Mouse (Mus musculus) midbrain, embryonic 12.5 days (tissue): ENCODE data around the gene Galnt7. TPM values are rescaled to one million over a fixed set of nuclear protein-coding genes. Genes with fewer than 3 reads are reported as not detected.

Source experiments
- ATAC-seq: fragments of 200-750 bp; cut with Nextera tagmentation; 2 replicates; pipeline ENCODE4 v1.8.0; 2017; ENCODE audit warnings: low read depth, moderate TSS enrichment, moderate library complexity; ENCODE audit not compliant: low FRiP score
- H3K27ac ChIP-seq: fragments of 300-500 bp; sonication (generic); replicated peaks from 2 replicates; pipeline ENCODE4 v1.5.1; 2016; ENCODE audit warnings: mild to moderate bottlenecking
- H3K27me3 ChIP-seq: fragments of 300-500 bp; sonication (generic); 2 replicates; pipeline ENCODE4 v1.6.1; 2016; ENCODE audit warnings: mild to moderate bottlenecking
- H3K36me3 ChIP-seq: fragments of 300-500 bp; sonication (generic); 2 replicates; pipeline ENCODE4 v1.6.1; 2016
- H3K4me1 ChIP-seq: fragments of 300-500 bp; sonication (generic); 2 replicates; pipeline ENCODE4 v1.6.1; 2016
- H3K4me2 ChIP-seq: fragments of 300-500 bp; sonication (generic); replicated peaks from 2 replicates; pipeline ENCODE4 v1.6.1; 2016; ENCODE audit warnings: mild to moderate bottlenecking, moderate library complexity
- H3K4me3 ChIP-seq: fragments of 300-500 bp; sonication (generic); 2 replicates; pipeline ENCODE4 v1.5.1; 2016; ENCODE audit warnings: mild to moderate bottlenecking
- H3K9ac ChIP-seq: fragments of 300-500 bp; sonication (generic); replicated peaks from 2 replicates; pipeline ENCODE4 v1.6.1; 2016; ENCODE audit warnings: mild to moderate bottlenecking, moderate library complexity
- H3K9me3 ChIP-seq: fragments of 300-500 bp; sonication (generic); 2 replicates; pipeline ENCODE4 v1.6.1; 2016; ENCODE audit warnings: mild to moderate bottlenecking
- WGBS: fragments of 180-500 bp; shearing (Covaris S2); methylation state at CpG from one replicate; pipeline ENCODE4 v1.1.7; 2016; 5-methylcytosine and 5-hydroxymethylcytosine counted together
- polyA plus RNA-seq: library from polyadenylated mRNA; unstranded; fragments of >200 nt; fragmentation: Nextera tagmentation; extraction: Ambion mirVana; gene quantifications from 2 replicates; pipeline ENCODE4 v1.2.1, GENCODE M21; 2016

The Galnt7 gene
- polyA plus RNA-seq, 1 experiment from 2014 or later = 14.5 TPM

DNA sequence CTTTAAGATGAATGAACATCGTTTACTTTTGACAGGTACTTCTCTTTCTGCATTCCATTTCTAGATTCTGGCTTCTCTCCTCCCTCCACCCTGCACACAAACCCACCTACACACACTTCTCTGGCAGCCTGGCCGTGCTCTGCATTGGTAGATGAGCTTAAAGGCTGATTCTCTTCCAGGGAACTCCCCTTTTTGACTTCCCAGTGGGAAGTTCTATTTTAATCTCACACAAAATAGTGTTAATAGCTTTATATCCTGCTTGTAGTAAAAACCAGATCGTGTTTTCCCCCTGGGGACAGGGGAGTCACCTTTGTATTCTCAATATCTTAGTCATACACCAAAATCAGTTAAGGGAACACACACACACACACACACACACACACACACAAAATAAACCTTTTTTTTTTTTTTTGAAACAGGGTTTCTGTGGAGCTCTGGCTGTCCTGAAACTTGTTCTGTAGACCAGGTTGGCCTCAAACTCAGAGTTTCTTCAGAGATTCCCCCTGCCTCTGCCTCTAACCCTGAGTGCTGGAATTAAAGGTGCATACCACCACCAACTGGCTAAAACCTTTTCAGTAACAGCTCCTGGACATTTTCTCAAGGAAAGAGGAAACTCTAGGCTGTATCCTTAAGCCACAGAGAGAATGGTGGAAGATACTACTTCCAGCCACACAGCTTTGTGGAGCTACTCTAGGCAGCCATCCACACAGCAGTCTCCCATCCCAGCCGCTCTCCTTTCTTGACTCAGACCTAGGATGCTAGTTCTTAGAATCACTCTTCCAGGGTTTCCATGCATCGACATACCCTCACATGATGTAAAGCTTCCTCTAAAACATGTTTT lies 24.7 kb downstream of the Galnt7 start:
- 89% methylated on average over 5 of the region's 5 CpGs for WGBS
- no peak overlapping the region for H3K27ac ChIP-seq
- H3K4me3 ChIP-seq = no peak overlapping the region
- no peaks in the 10 kb centered on the region for H3K36me3 ChIP-seq
- H3K9me3 ChIP-seq = no peaks in the 10 kb centered on the region
- no peaks in the 10 kb centered on the region for H3K27me3 ChIP-seq
- no peaks in the 10 kb centered on the region for H3K4me1 ChIP-seq
- no peak for ATAC-seq
- H3K9ac ChIP-seq = no peak overlapping the region
- H3K4me2 ChIP-seq = no peak overlapping the region

DNA sequence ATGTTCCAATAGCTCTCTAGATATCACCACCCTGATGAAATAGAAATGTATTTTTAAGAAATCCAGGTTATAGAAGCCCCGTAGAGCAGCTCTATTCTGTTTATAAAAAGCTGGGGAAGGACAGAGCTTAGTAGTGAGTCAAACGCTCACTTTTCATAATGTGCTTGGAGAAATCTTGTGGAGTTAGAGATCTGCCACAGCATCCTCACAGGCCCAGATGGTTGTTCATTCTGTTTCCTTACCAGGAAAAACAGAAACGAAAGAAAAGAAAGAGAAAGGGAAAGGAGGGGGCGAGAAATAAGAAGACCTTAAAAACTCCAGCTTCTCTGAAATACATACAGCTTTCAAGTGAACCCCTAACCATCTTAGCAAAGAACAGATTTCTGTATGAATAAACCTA lies 28.9 kb downstream of the Galnt7 start:
- no peaks in the 10 kb centered on the region for H3K36me3 ChIP-seq
- 93% methylated on average over 4 of the region's 4 CpGs for WGBS
- H3K27ac ChIP-seq = no peak overlapping the region
- no peaks in the 10 kb centered on the region for H3K27me3 ChIP-seq
- no peaks in the 10 kb centered on the region for H3K4me1 ChIP-seq
- no peak overlapping the region for H3K4me2 ChIP-seq
- no peak overlapping the region for H3K9ac ChIP-seq
- no peaks in the 10 kb centered on the region for H3K9me3 ChIP-seq
- H3K4me3 ChIP-seq = no peak overlapping the region
- no peak for ATAC-seq

DNA sequence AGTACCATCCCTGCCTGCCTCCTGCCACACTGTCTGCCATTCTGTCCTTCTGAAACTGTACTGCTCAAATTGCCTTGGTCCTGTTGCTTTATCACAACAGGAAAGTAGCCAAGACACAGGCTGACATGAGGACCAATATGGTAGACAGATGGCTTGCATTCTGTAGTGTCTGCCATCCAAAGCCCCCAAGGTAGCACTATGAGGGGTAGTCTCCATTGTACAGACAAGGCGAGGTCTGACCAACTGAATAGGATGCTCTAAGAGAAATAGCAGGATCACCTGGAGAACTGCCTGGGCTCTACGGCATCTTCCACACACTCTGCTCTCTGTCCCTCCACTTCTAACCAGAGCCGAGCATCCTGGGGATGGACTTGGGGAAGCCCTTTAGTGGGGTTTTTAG lies 29.8 kb downstream of the Galnt7 start:
- no peak for ATAC-seq
- no peaks in the 10 kb centered on the region for H3K36me3 ChIP-seq
- H3K9me3 ChIP-seq = no peaks in the 10 kb centered on the region
- no peaks in the 10 kb centered on the region for H3K4me1 ChIP-seq
- H3K4me2 ChIP-seq = no peak overlapping the region
- H3K27ac ChIP-seq = no peak overlapping the region
- no peaks in the 10 kb centered on the region for H3K27me3 ChIP-seq
- no peak overlapping the region for H3K9ac ChIP-seq
- 93% methylated on average over 3 of the region's 3 CpGs for WGBS
- no peak overlapping the region for H3K4me3 ChIP-seq

GRCm38 (mm10) chr8:57616965-57617364 lies 35.9 kb downstream of the Galnt7 start:
- H3K36me3 ChIP-seq = no peaks in the 10 kb centered on the region
- no peaks in the 10 kb centered on the region for H3K9me3 ChIP-seq
- 52% methylated on average over 5 of the region's 5 CpGs for WGBS
- ATAC-seq = no peak
- no peak overlapping the region for H3K4me3 ChIP-seq
- H3K4me1 ChIP-seq = peaks cover 3% of the 10 kb centered on the region; the same call in 1 of the 2 replicates
- no peak overlapping the region for H3K4me2 ChIP-seq
- H3K27ac ChIP-seq = no peak overlapping the region
- no peaks in the 10 kb centered on the region for H3K27me3 ChIP-seq
- no peak overlapping the region for H3K9ac ChIP-seq

GRCm38 (mm10) chr8:57615016-57615657 lies 37.7 kb downstream of the Galnt7 start:
- Histone ChIP-seq H3K4me2 (no peak overlapping the region), H3K9me3 (no peaks in the 10 kb centered on the region), H3K36me3 (no peaks in the 10 kb centered on the region), H3K27ac (no peak overlapping the region), H3K9ac (no peak overlapping the region), H3K27me3 (no peaks in the 10 kb centered on the region), H3K4me1 (peaks cover 9% of the 10 kb centered on the region; the same call in 1 of the 2 replicates), H3K4me3 (no peak overlapping the region)
- no peak for ATAC-seq
- WGBS = 82% methylated on average over 15 of the region's 15 CpGs

- no peak overlapping the region for H3K4me2 ChIP-seq
- H3K36me3 ChIP-seq = no peaks in the 10 kb centered on the region
- no peak for ATAC-seq
- no peak overlapping the region for H3K4me3 ChIP-seq
- H3K27me3 ChIP-seq = no peaks in the 10 kb centered on the region
- H3K9ac ChIP-seq = no peak overlapping the region
- WGBS = 38% methylated on average over 7 of the region's 7 CpGs
- H3K9me3 ChIP-seq = no peaks in the 10 kb centered on the region
- no peak overlapping the region for H3K27ac ChIP-seq
- H3K4me1 ChIP-seq = peaks cover 7% of the 10 kb centered on the region; the same call in 1 of the 2 replicates
Measured at GRCm38 (mm10) chr8:57611419-57611977, 41.3 kb downstream of the Galnt7 start.

- WGBS = 78% methylated on average over 10 of the region's 11 CpGs
- H3K27ac ChIP-seq = no peak overlapping the region
Measured at GRCm38 (mm10) chr8:57610706-57611418, 42.0 kb downstream of the Galnt7 start.

DNA sequence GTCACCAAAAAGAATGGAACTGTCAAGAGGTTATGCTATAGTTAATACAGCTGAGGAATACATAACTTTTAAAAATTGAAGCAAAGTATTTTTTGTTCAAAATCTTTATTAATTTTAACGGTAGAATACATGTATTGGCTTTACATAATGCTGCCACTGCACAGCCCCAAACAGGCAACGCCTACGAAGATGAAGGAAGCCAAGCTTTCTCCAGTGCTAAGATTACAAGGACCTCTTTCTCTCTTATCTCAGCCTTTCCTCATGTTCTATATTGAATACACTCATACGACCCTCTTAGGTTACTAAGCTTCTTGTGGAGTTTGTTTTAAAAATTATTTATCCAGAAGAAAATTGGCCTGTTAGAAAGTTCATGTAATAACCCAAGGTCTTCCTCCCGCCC lies 50.3 kb downstream of the Galnt7 start:
- Histone ChIP-seq H3K4me1 (peaks cover 9% of the 10 kb centered on the region), H3K4me2 (no peak overlapping the region), H3K27me3 (no peaks in the 10 kb centered on the region), H3K27ac (no peak overlapping the region), H3K4me3 (no peak overlapping the region), H3K9ac (no peak overlapping the region), H3K9me3 (no peaks in the 10 kb centered on the region), H3K36me3 (no peaks in the 10 kb centered on the region)
- ATAC-seq = no peak
- WGBS = 95% methylated on average over 5 of the region's 5 CpGs

More at GRCm38 (mm10) chr8:57610706-57611418, 42.0 kb downstream of the Galnt7 start:
- no peaks in the 10 kb centered on the region for H3K36me3 ChIP-seq
- no peak overlapping the region for H3K9ac ChIP-seq
- no peaks in the 10 kb centered on the region for H3K27me3 ChIP-seq
- H3K9me3 ChIP-seq = no peaks in the 10 kb centered on the region
- H3K4me2 ChIP-seq = no peak overlapping the region
- H3K4me1 ChIP-seq = peaks cover 7% of the 10 kb centered on the region; the same call in 1 of the 2 replicates
- ATAC-seq = no peak
- no peak overlapping the region for H3K4me3 ChIP-seq

- no peak for ATAC-seq
- 89% methylated on average over 12 of the region's 12 CpGs for WGBS
- Histone ChIP-seq H3K4me1 (peaks cover 9% of the 10 kb centered on the region), H3K36me3 (no peaks in the 10 kb centered on the region), H3K4me2 (no peak overlapping the region), H3K9me3 (no peaks in the 10 kb centered on the region), H3K4me3 (no peak overlapping the region), H3K27me3 (no peaks in the 10 kb centered on the region), H3K27ac (no peak overlapping the region), H3K9ac (no peak overlapping the region)
Measured at GRCm38 (mm10) chr8:57601987-57602418, 50.8 kb downstream of the Galnt7 start.

- no peak; the same call in 1 of the 2 replicates for ATAC-seq
- Histone ChIP-seq H3K4me1 (peaks cover 13% of the 10 kb centered on the region), H3K36me3 (no peaks in the 10 kb centered on the region), H3K27me3 (no peaks in the 10 kb centered on the region), H3K9me3 (no peaks in the 10 kb centered on the region), H3K9ac (no peak overlapping the region), H3K4me2 (peak overlapping the region; percentile 28), H3K4me3 (no peak overlapping the region), H3K27ac (no peak overlapping the region)
- 20% methylated on average over 22 of the region's 22 CpGs for WGBS
Measured at GRCm38 (mm10) chr8:57599813-57600555, 52.8 kb downstream of the Galnt7 start.

DNA sequence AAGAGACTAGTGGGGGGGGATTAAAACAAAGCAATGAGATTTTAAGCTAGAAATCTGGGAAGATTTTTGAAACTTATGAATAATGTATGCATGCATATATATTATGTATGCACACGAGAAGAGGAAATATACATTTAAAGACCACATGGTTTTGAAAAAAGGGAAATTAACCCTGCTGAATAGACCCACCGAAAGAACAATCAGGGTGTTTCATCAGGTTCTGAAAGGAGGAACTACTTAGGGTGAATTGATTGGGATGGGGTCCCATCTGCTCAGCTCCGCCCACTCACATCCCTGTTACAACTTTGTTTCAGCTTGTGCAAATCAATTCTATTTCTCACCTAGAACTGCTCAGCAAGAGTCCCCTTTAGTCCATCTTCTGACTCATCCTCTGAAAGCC lies 57.0 kb downstream of the Galnt7 start:
- Histone ChIP-seq H3K36me3 (no peaks in the 10 kb centered on the region), H3K27me3 (no peaks in the 10 kb centered on the region), H3K27ac (no peak overlapping the region), H3K9me3 (no peaks in the 10 kb centered on the region), H3K4me2 (no peak overlapping the region), H3K4me1 (peaks cover 13% of the 10 kb centered on the region), H3K9ac (no peak overlapping the region), H3K4me3 (no peak overlapping the region)
- 54% methylated on average over 3 of the region's 3 CpGs for WGBS
- no peak for ATAC-seq
